Mouse (Mus musculus) limb, embryonic 14.5 days (tissue): Measurements from ENCODE around the gene Ifnar1. TPM values are rescaled to one million over a fixed set of nuclear protein-coding genes. Genes with fewer than 3 reads are reported as not detected.

Experiments used
- ATAC-seq: fragments of 200-750 bp; cut with Nextera tagmentation; 2 replicates; pipeline ENCODE4 v1.8.0; 2017; ENCODE audit warnings: low read depth, moderate number of reproducible peaks, moderate TSS enrichment; ENCODE audit not compliant: low FRiP score
- DNase-seq: peaks from one replicate; pipeline ENCODE4 v3.0.0-alpha.2; 2015; ENCODE audit warnings: low spot score
- H3K27ac ChIP-seq: fragments of 300-500 bp; sonication (generic); replicated peaks from 2 replicates; pipeline ENCODE4 v1.5.1; 2014; ENCODE audit warnings: low read depth, mild to moderate bottlenecking, low read length, moderate library complexity, mixed read lengths
- H3K27me3 ChIP-seq: fragments of 300-500 bp; sonication (generic); 2 replicates; pipeline ENCODE4 v1.6.1; 2014; ENCODE audit warnings: low read length, mixed read lengths; ENCODE audit not compliant: control insufficient read depth, insufficient read depth
- H3K36me3 ChIP-seq: fragments of 300-500 bp; sonication (generic); 2 replicates; pipeline ENCODE4 v1.6.1; 2014; ENCODE audit warnings: mild to moderate bottlenecking, low read length, moderate library complexity, mixed read lengths; ENCODE audit not compliant: control insufficient read depth, insufficient read depth
- H3K4me1 ChIP-seq: fragments of 300-500 bp; sonication (generic); 2 replicates; pipeline ENCODE4 v1.6.1; 2014; ENCODE audit warnings: antibody characterized with exemption, low read length, mixed read lengths; ENCODE audit not compliant: control insufficient read depth, insufficient read depth
- H3K4me2 ChIP-seq: fragments of 300-500 bp; sonication (generic); replicated peaks from 2 replicates; pipeline ENCODE4 v1.6.1; 2014; ENCODE audit warnings: low read depth, mild to moderate bottlenecking, low read length, moderate library complexity; ENCODE audit not compliant: severe bottlenecking
- H3K4me3 ChIP-seq: fragments of 300-500 bp; sonication (generic); replicated peaks from 2 replicates; pipeline ENCODE4 v1.5.1; 2014; ENCODE audit warnings: low read length
- H3K9ac ChIP-seq: fragments of 300-500 bp; sonication (generic); 2 replicates; pipeline ENCODE4 v1.6.1; 2014; ENCODE audit warnings: mild to moderate bottlenecking, low read depth, low read length, moderate library complexity; ENCODE audit not compliant: severe bottlenecking
- H3K9me3 ChIP-seq: fragments of 300-500 bp; sonication (generic); 2 replicates; pipeline ENCODE4 v1.6.1; 2016; ENCODE audit warnings: low read length; ENCODE audit not compliant: control insufficient read depth
- POLR2A ChIP-seq: fragments of 200-500 bp; IDR thresholded peaks from 2 replicates; pipeline ENCODE4 v1.8.0; 2012; ENCODE audit warnings: inconsistent platforms, mild to moderate bottlenecking, moderate library complexity, borderline replicate concordance; ENCODE audit not compliant: insufficient read depth, insufficient read length; ENCODE audit errors: extremely low read depth
- WGBS: fragments of 180-500 bp; shearing (Covaris S2); extraction: QIAGEN DNeasy Blood & Tissue Kit; methylation state at CpG from one replicate; pipeline ENCODE4 v1.1.7; 2014; 5-methylcytosine and 5-hydroxymethylcytosine counted together
- polyA plus RNA-seq, 2 experiments: library from polyadenylated mRNA; depleted of rRNA in 1 of 2; stranded (reverse) in 1 of 2; unstranded in 1 of 2; fragments of >200 nt; fragmentation: Nextera tagmentation in 1 of 2; extraction: Ambion mirVana in 1 of 2; gene quantifications; 2 replicates each; pipeline versions ENCODE4 v1.2.1 to v1.2.3; 2012 to 2014

The Ifnar1 gene
- polyA plus RNA-seq, 2 experiments: 45.3 to 53.7 TPM

GRCm38 (mm10) chr16:91522040-91522439 lies 37.0 kb downstream of the Ifnar1 start:
- Histone ChIP-seq H3K27me3 (no peaks in the 10 kb centered on the region), H3K9ac (no peak overlapping the region), H3K36me3 (no peaks in the 10 kb centered on the region), H3K27ac (no peak overlapping the region), H3K4me2 (no peak overlapping the region), H3K4me1 (no peaks in the 10 kb centered on the region), H3K9me3 (no peaks in the 10 kb centered on the region), H3K4me3 (no peak overlapping the region)
- WGBS: 49% methylated on average over 5 of the region's 5 CpGs
- no peak for TF ChIP-seq POLR2A
- no peak for ATAC-seq
- no peak for DNase-seq

GRCm38 (mm10) chr16:91522479-91523309 lies 37.7 kb downstream of the Ifnar1 start:
- Histone ChIP-seq H3K27ac (no peak overlapping the region), H3K36me3 (no peaks in the 10 kb centered on the region), H3K27me3 (no peaks in the 10 kb centered on the region), H3K9ac (no peak overlapping the region), H3K9me3 (no peaks in the 10 kb centered on the region), H3K4me3 (no peak overlapping the region), H3K4me2 (no peak overlapping the region), H3K4me1 (no peaks in the 10 kb centered on the region)
- ATAC-seq (no peak), DNase-seq (no peak)
- WGBS: 78% methylated on average over 18 of the region's 18 CpGs
- no peak for TF ChIP-seq POLR2A

GRCm38 (mm10) chr16:91524206-91524605 lies 39.2 kb downstream of the Ifnar1 start:
- H3K36me3 ChIP-seq: no peaks in the 10 kb centered on the region
- H3K4me2 ChIP-seq: no peak overlapping the region
- H3K27me3 ChIP-seq: no peaks in the 10 kb centered on the region
- H3K9ac ChIP-seq: no peak overlapping the region
- H3K27ac ChIP-seq: no peak overlapping the region
- no peaks in the 10 kb centered on the region for H3K4me1 ChIP-seq
- ATAC-seq (no peak), DNase-seq (no peak)
- no peaks in the 10 kb centered on the region for H3K9me3 ChIP-seq
- no peak for TF ChIP-seq POLR2A
- no peak overlapping the region for H3K4me3 ChIP-seq
- WGBS: 77% methylated on average over 5 of the region's 5 CpGs

- ATAC-seq (no peak), DNase-seq (no peak)
- Histone ChIP-seq H3K36me3 (no peaks in the 10 kb centered on the region), H3K27ac (no peak overlapping the region), H3K27me3 (no peaks in the 10 kb centered on the region), H3K4me3 (no peak overlapping the region), H3K4me2 (no peak overlapping the region), H3K9ac (no peak overlapping the region), H3K9me3 (no peaks in the 10 kb centered on the region), H3K4me1 (0 out of 2 replicates have a peak, but pooled peaks cover under 1% of the 10 kb centered on the region)
- TF ChIP-seq POLR2A: no peak
- 95% methylated on average over 6 of the region's 6 CpGs for WGBS
Measured at GRCm38 (mm10) chr16:91526274-91526673, 41.2 kb downstream of the Ifnar1 start.

- Histone ChIP-seq H3K36me3 (no peaks in the 10 kb centered on the region), H3K27ac (no peak overlapping the region), H3K4me1 (peaks cover 2% of the 10 kb centered on the region), H3K9me3 (no peaks in the 10 kb centered on the region), H3K4me2 (no peak overlapping the region), H3K27me3 (no peaks in the 10 kb centered on the region), H3K4me3 (no peak overlapping the region), H3K9ac (no peak overlapping the region)
- WGBS: 67% methylated on average over 10 of the region's 10 CpGs
- TF ChIP-seq POLR2A: no peak
- no peak for ATAC-seq
- DNase-seq: no peak
Measured at GRCm38 (mm10) chr16:91527051-91527450, 42.0 kb downstream of the Ifnar1 start.
